Comparison of ENCODE assay signal across 13 mouse cellular contexts in the genomic region with DNA sequence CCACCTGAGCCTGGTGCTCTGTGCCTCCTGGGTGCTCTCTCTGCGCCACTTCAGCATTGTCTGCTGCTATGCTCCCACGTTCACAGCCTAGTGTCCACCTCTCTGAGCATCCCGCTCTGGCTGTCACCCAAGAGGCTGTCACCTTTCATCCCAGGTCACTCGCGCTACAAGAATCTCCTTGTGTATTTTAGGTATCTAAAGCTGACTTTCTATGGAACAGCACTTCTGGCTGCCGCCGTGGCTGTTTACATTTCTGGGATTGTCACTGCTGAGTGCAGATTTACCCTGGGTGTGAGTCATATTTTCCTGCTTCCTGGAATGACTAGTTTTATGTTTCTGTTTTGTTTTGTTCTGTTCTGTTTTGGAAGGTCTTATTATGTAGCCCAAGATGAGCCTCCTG. TPM values are rescaled to one million over a fixed set of nuclear protein-coding genes. Genes with fewer than 3 reads are reported as not detected.
DNase-seq lines count a peak whose midpoint lies in the region; ATAC-seq and TF ChIP-seq lines count a peak whose summit lies in the region.
"Had no signal": no experiment of that assay in that cellular context is flagged by ENCODE, and none has a peak within 500 bp of the region (broad histone marks: within the 10 kb centered on the region; RNA-seq: fewer than 3 reads in every experiment).

No protein-coding gene starts in this region.

- no peak overlapping the region for H3K4me2 ChIP-seq in heart, postnatal 0 days (ENCODE audit: low read depth, low read length)
- H3K4me2 ChIP-seq in hindbrain, embryonic 13.5 days, result no peak overlapping the region
- H3K4me2 ChIP-seq: limb, embryonic 12.5 days; neural tube, embryonic 15.5 days had no signal

- H3K4me1 ChIP-seq in heart, postnatal 0 days (ENCODE audit: control insufficient read depth, insufficient read depth), result peaks cover 25% of the 10 kb centered on the region
- H3K4me1 ChIP-seq in hindbrain, embryonic 13.5 days (replicated peaks), result peaks cover 62% of the 10 kb centered on the region

- WGBS in heart, postnatal 0 days, result 27% methylated on average over 7 of the region's 7 CpGs
- 74% methylated on average over 7 of the region's 7 CpGs for WGBS in hindbrain, embryonic 13.5 days

- no peaks in the 10 kb centered on the region for H3K9me3 ChIP-seq in heart, postnatal 0 days (replicated peaks; ENCODE audit: control insufficient read depth, low read length)
- H3K9me3 ChIP-seq in hindbrain, embryonic 13.5 days, result no peaks in the 10 kb centered on the region
- H3K9me3 ChIP-seq: limb, embryonic 12.5 days; neural tube, embryonic 15.5 days had no signal

- peak; percentile 44 for DNase-seq in heart, postnatal 0 days (ENCODE audit: low spot score)
- DNase-seq in heart, adult 9 months (ENCODE audit: low spot score in 2 of 2), result no peak
- DNase-seq in 3134 (ENCODE audit: extremely low read depth, insufficient read length, low spot score) (peak; percentile 29), NIH3T3 (ENCODE audit: low read depth) (peak; percentile 36)
- DNase-seq in lung, postnatal 14 days, result peak; percentile 16
- DNase-seq: gastrocnemius, postnatal 36 days; layer of hippocampus, adult 9-11 months; thymus, postnatal 4 days had no signal

- no peak overlapping the region for H3K4me3 ChIP-seq in heart, postnatal 0 days (ENCODE audit: low read depth, low read length)
- H3K4me3 ChIP-seq in hindbrain, embryonic 13.5 days, result no peak overlapping the region
- H3K4me3 ChIP-seq: limb, embryonic 12.5 days; neural tube, embryonic 15.5 days had no signal

- no peak for ATAC-seq in heart, postnatal 0 days (ENCODE audit: insufficient read depth, low read depth)
- ATAC-seq in hindbrain, embryonic 13.5 days (ENCODE audit: low FRiP score), result no peak
- ATAC-seq in megakaryocyte-erythroid progenitor cell, adult 5-6 weeks (replicated peaks; ENCODE audit: low FRiP score, low TSS enrichment, poor library complexity, severe bottlenecking), result no peak
- ATAC-seq: midbrain, embryonic 16.5 days had no signal

- H3K36me3 ChIP-seq in heart, postnatal 0 days (replicated peaks; ENCODE audit: control insufficient read depth, insufficient read depth, low read length), result no peaks in the 10 kb centered on the region
- H3K36me3 ChIP-seq in hindbrain, embryonic 13.5 days, result no peaks in the 10 kb centered on the region
- H3K36me3 ChIP-seq: limb, embryonic 12.5 days; neural tube, embryonic 15.5 days had no signal

- peak overlapping the region; percentile 47; the same call in 1 of the 2 replicates for H3K27ac ChIP-seq in heart, postnatal 0 days (ENCODE audit: low read depth)
- no peak overlapping the region for H3K27ac ChIP-seq in hindbrain, embryonic 13.5 days
- H3K27ac ChIP-seq: neural tube, embryonic 15.5 days had no signal

- H3K9ac ChIP-seq in heart, postnatal 0 days (replicated peaks; ENCODE audit: low read depth, low read length), result no peak overlapping the region
- H3K9ac ChIP-seq in hindbrain, embryonic 13.5 days, result no peak overlapping the region
- H3K9ac ChIP-seq: neural tube, embryonic 15.5 days had no signal

- no peak for TF ChIP-seq EP300 in heart, postnatal 0 days (IDR thresholded peaks at IDR 0.05; ENCODE audit: low read depth)

- H3K27me3 ChIP-seq in heart, postnatal 0 days (ENCODE audit: control insufficient read depth, insufficient read depth, low read length), result no peaks in the 10 kb centered on the region
- H3K27me3 ChIP-seq in hindbrain, embryonic 13.5 days, result no peaks in the 10 kb centered on the region
- H3K27me3 ChIP-seq: limb, embryonic 12.5 days; neural tube, embryonic 15.5 days had no signal

- no peak for TF ChIP-seq CTCF in heart, postnatal 0 days (IDR thresholded peaks at IDR 0.05; ENCODE audit: low read depth)

RNA-seq across cellular contexts. Expression of a gene that starts 21.3 kb away (rescaled TPM):
- total RNA-seq in heart, postnatal 0 days (2014; rRNA removed; ENCODE audit: low replicate concordance), result 19.6 and 25.0 TPM in 2 replicates
- 31.6 and 36.0 TPM in 2 replicates for polyA plus RNA-seq in heart, postnatal 0 days (2015; fragmentation: Nextera tagmentation; extraction: Ambion mirVana)
- polyA plus RNA-seq in hindbrain, embryonic 13.5 days (2015; fragmentation: Nextera tagmentation; extraction: Ambion mirVana), result 41.1 and 45.8 TPM in 2 replicates
- 18.8 and 19.9 TPM in 2 replicates for total RNA-seq in megakaryocyte-erythroid progenitor cell, adult 5-6 weeks (2014; fragmentation: Nextera tagmentation)
- 18.2 and 20.2 TPM in 2 replicates for total RNA-seq in megakaryocyte-erythroid progenitor cell, adult 5-6 weeks (2017)

Comparison
In these comparisons a context has a peak if more than half of its experiments do, and no peak if none do; other contexts are left out.
1. DNase-seq: peak in heart, postnatal 0 days (single experiment), 3134 (single experiment), NIH3T3 (single experiment) and lung, postnatal 14 days (single experiment); none in heart, adult 9 months (0 of 2).